Mouse (Mus musculus): ENCODE results near the gene Pias3. TPM values are rescaled to one million over a fixed set of nuclear protein-coding genes. Genes with fewer than 3 reads are reported as not detected.
A peak's percentile ranks its signal among the peaks of the same experiment; 100 is the strongest.

The Pias3 gene
- polyA plus RNA-seq, 1 experiment from 2014 or later, result 35.5 TPM

- Histone ChIP-seq H3K4me2 (ENCODE audit: low read length) (no peak overlapping the region), H3K9me3 (ENCODE audit: control insufficient read depth, low read length) (no peaks in the 10 kb centered on the region), H3K4me1 (replicated peaks; ENCODE audit: control insufficient read depth, insufficient read depth, low read length) (0 out of 2 replicates have a peak, but pooled peaks cover 4% of the 10 kb centered on the region), H3K4me3 (ENCODE audit: low read depth, low read length) (no peak overlapping the region), H3K36me3 (ENCODE audit: control insufficient read depth, insufficient read depth, low read length) (peaks cover 60% of the 10 kb centered on the region), H3K27me3 (replicated peaks; ENCODE audit: control insufficient read depth, insufficient read depth, low read length) (no peaks in the 10 kb centered on the region), H3K9ac (ENCODE audit: low read length) (no peak overlapping the region), H3K27ac (ENCODE audit: low read depth) (no peak overlapping the region)
- no peak for ATAC-seq (replicated peaks; ENCODE audit: low FRiP score, low TSS enrichment, low read depth)
- DNase-seq (ENCODE audit: low spot score), result no peak
- WGBS, result 63% methylated on average over 7 of the region's 7 CpGs
Measured at GRCm38 (mm10) chr3:96706984-96707383, 10.8 kb downstream of the Pias3 start.

GRCm38 (mm10) chr3:96707903-96708683, 11.9 kb downstream of the Pias3 start, which contains the start of gene Nudt17:
Nudt17 (minus strand) TSS chr3:96708562.
- Histone ChIP-seq H3K9me3 (ENCODE audit: control insufficient read depth, low read length) (no peaks in the 10 kb centered on the region), H3K4me3 (ENCODE audit: low read depth, low read length) (peak within 1 kb of the TSS; percentile 49), H3K4me2 (ENCODE audit: low read length) (peak within 1 kb of the TSS; percentile 98), H3K27ac (ENCODE audit: low read depth) (no peak within 1 kb of the TSS), H3K27me3 (replicated peaks; ENCODE audit: control insufficient read depth, insufficient read depth, low read length) (no peaks in the 10 kb centered on the region), H3K36me3 (ENCODE audit: control insufficient read depth, insufficient read depth, low read length) (peaks cover 60% of the 10 kb centered on the region), H3K9ac (ENCODE audit: low read length) (peak within 1 kb of the TSS; percentile 59), H3K4me1 (replicated peaks; ENCODE audit: control insufficient read depth, insufficient read depth, low read length) (0 out of 2 replicates have a peak, but pooled peaks cover 4% of the 10 kb centered on the region)
- DNase-seq (ENCODE audit: low spot score), result peak; percentile 89
- ATAC-seq (replicated peaks; ENCODE audit: low FRiP score, low TSS enrichment, low read depth), result peak; percentile 85
- 5% methylated on average over 42 of the region's 42 CpGs for WGBS

GRCm38 (mm10) chr3:96708684-96709064, 12.5 kb downstream of the Pias3 start:
- whole genome bisulfite sequencing, result 58% methylated on average over 2 of the region's 2 CpGs
- no peak for DNase-seq (ENCODE audit: low spot score)
- ATAC-seq (replicated peaks; ENCODE audit: low FRiP score, low TSS enrichment, low read depth), result peak; percentile 9; the same call in 1 of the 2 replicates
- Histone ChIP-seq H3K4me3 (ENCODE audit: low read depth, low read length) (peak overlapping the region; percentile 49; the same call in 1 of the 2 replicates), H3K27me3 (replicated peaks; ENCODE audit: control insufficient read depth, insufficient read depth, low read length) (no peaks in the 10 kb centered on the region), H3K9me3 (ENCODE audit: control insufficient read depth, low read length) (no peaks in the 10 kb centered on the region), H3K36me3 (ENCODE audit: control insufficient read depth, insufficient read depth, low read length) (peaks cover 60% of the 10 kb centered on the region), H3K4me2 (ENCODE audit: low read length) (peak overlapping the region; percentile 98; the same call in 1 of the 2 replicates), H3K4me1 (replicated peaks; ENCODE audit: control insufficient read depth, insufficient read depth, low read length) (0 out of 2 replicates have a peak, but pooled peaks cover 4% of the 10 kb centered on the region), H3K27ac (ENCODE audit: low read depth) (no peak overlapping the region), H3K9ac (ENCODE audit: low read length) (peak overlapping the region; percentile 59)

- Histone ChIP-seq H3K9ac (ENCODE audit: low read length) (no peak overlapping the region), H3K4me3 (ENCODE audit: low read depth, low read length) (no peak overlapping the region), H3K27me3 (replicated peaks; ENCODE audit: control insufficient read depth, insufficient read depth, low read length) (no peaks in the 10 kb centered on the region), H3K4me1 (replicated peaks; ENCODE audit: control insufficient read depth, insufficient read depth, low read length) (no peaks in the 10 kb centered on the region), H3K27ac (ENCODE audit: low read depth) (no peak overlapping the region), H3K4me2 (ENCODE audit: low read length) (no peak overlapping the region), H3K36me3 (ENCODE audit: control insufficient read depth, insufficient read depth, low read length) (peaks cover 74% of the 10 kb centered on the region), H3K9me3 (ENCODE audit: control insufficient read depth, low read length) (no peaks in the 10 kb centered on the region)
- 73% methylated on average over 5 of the region's 5 CpGs for WGBS
- DNase-seq (ENCODE audit: low spot score) (no peak), ATAC-seq (replicated peaks; ENCODE audit: low FRiP score, low TSS enrichment, low read depth) (no peak)
Measured at GRCm38 (mm10) chr3:96714286-96714685, 18.1 kb downstream of the Pias3 start.

- H3K27ac ChIP-seq (ENCODE audit: low read depth), result no peak overlapping the region
- ATAC-seq (replicated peaks; ENCODE audit: low FRiP score, low TSS enrichment, low read depth) (no peak), DNase-seq (ENCODE audit: low spot score) (no peak)
- no peak overlapping the region for H3K4me2 ChIP-seq (ENCODE audit: low read length)
- 83% methylated on average over 2 of the region's 2 CpGs for WGBS
- H3K4me3 ChIP-seq (ENCODE audit: low read depth, low read length), result no peak overlapping the region
- no peaks in the 10 kb centered on the region for H3K4me1 ChIP-seq (replicated peaks; ENCODE audit: control insufficient read depth, insufficient read depth, low read length)
- H3K9me3 ChIP-seq (ENCODE audit: control insufficient read depth, low read length), result no peaks in the 10 kb centered on the region
- no peaks in the 10 kb centered on the region for H3K27me3 ChIP-seq (replicated peaks; ENCODE audit: control insufficient read depth, insufficient read depth, low read length)
- peaks cover 68% of the 10 kb centered on the region for H3K36me3 ChIP-seq (ENCODE audit: control insufficient read depth, insufficient read depth, low read length)
- no peak overlapping the region for H3K9ac ChIP-seq (ENCODE audit: low read length)
Measured at GRCm38 (mm10) chr3:96715854-96716253, 19.7 kb downstream of the Pias3 start.

GRCm38 (mm10) chr3:96719173-96719572, 23.0 kb downstream of the Pias3 start:
- no peaks in the 10 kb centered on the region for H3K27me3 ChIP-seq (replicated peaks; ENCODE audit: control insufficient read depth, insufficient read depth, low read length)
- 40% methylated on average over 14 of the region's 14 CpGs for WGBS
- H3K36me3 ChIP-seq (ENCODE audit: control insufficient read depth, insufficient read depth, low read length), result peaks cover 68% of the 10 kb centered on the region
- DNase-seq (ENCODE audit: low spot score) (no peak), ATAC-seq (replicated peaks; ENCODE audit: low FRiP score, low TSS enrichment, low read depth) (no peak)
- H3K9me3 ChIP-seq (ENCODE audit: control insufficient read depth, low read length), result no peaks in the 10 kb centered on the region
- no peaks in the 10 kb centered on the region for H3K4me1 ChIP-seq (replicated peaks; ENCODE audit: control insufficient read depth, insufficient read depth, low read length)
- H3K4me2 ChIP-seq (ENCODE audit: low read length), result no peak overlapping the region
- H3K27ac ChIP-seq (ENCODE audit: low read depth), result no peak overlapping the region
- H3K4me3 ChIP-seq (ENCODE audit: low read depth, low read length), result no peak overlapping the region
- H3K9ac ChIP-seq (ENCODE audit: low read length), result no peak overlapping the region

GRCm38 (mm10) chr3:96727343-96727827, 31.2 kb downstream of the Pias3 start, which contains the start of the genes Polr3c and Rnf115:
Polr3c (minus strand) TSS chr3:96727628.
Rnf115 (plus strand) TSS chr3:96727664.
- peak within 1 kb of the TSS; percentile 86 for H3K4me3 ChIP-seq (ENCODE audit: low read depth, low read length)
- peak; percentile 98 for ATAC-seq (replicated peaks; ENCODE audit: low FRiP score, low TSS enrichment, low read depth)
- no peaks in the 10 kb centered on the region for H3K27me3 ChIP-seq (replicated peaks; ENCODE audit: control insufficient read depth, insufficient read depth, low read length)
- H3K4me2 ChIP-seq (ENCODE audit: low read length), result peak within 1 kb of the TSS; percentile 81
- peak within 1 kb of the TSS; percentile 73 for H3K27ac ChIP-seq (ENCODE audit: low read depth)
- WGBS, result under 1% methylated on average over 38 of the region's 52 CpGs
- peak; percentile 99 for DNase-seq (ENCODE audit: low spot score)
- H3K36me3 ChIP-seq (ENCODE audit: control insufficient read depth, insufficient read depth, low read length), result peaks cover 19% of the 10 kb centered on the region
- no peaks in the 10 kb centered on the region for H3K9me3 ChIP-seq (ENCODE audit: control insufficient read depth, low read length)
- H3K9ac ChIP-seq (ENCODE audit: low read length), result peak within 1 kb of the TSS; percentile 83
- peaks cover 23% of the 10 kb centered on the region for H3K4me1 ChIP-seq (replicated peaks; ENCODE audit: control insufficient read depth, insufficient read depth, low read length)

GRCm38 (mm10) chr3:96727828-96728633, 31.8 kb downstream of the Pias3 start:
- Histone ChIP-seq H3K27me3 (replicated peaks; ENCODE audit: control insufficient read depth, insufficient read depth, low read length) (no peaks in the 10 kb centered on the region), H3K36me3 (ENCODE audit: control insufficient read depth, insufficient read depth, low read length) (peaks cover 13% of the 10 kb centered on the region), H3K9me3 (ENCODE audit: control insufficient read depth, low read length) (no peaks in the 10 kb centered on the region), H3K4me2 (ENCODE audit: low read length) (peak overlapping the region; percentile 65), H3K27ac (ENCODE audit: low read depth) (peak overlapping the region; percentile 73), H3K9ac (ENCODE audit: low read length) (peak overlapping the region; percentile 83), H3K4me3 (ENCODE audit: low read depth, low read length) (peak overlapping the region; percentile 86), H3K4me1 (replicated peaks; ENCODE audit: control insufficient read depth, insufficient read depth, low read length) (peaks cover 23% of the 10 kb centered on the region)
- DNase-seq (ENCODE audit: low spot score) (peak; percentile 76), ATAC-seq (replicated peaks; ENCODE audit: low FRiP score, low TSS enrichment, low read depth) (peak; percentile 47)
- WGBS, result under 1% methylated on average over 42 of the region's 42 CpGs
